Mouse (Mus musculus) CH12.LX (cell line): ENCODE measurements at regions not wholly inside any gene's neighbourhood (a gene's known extent, or its start where the extent isn't known, plus 50 kb on each side); places are given as distances from the start of the nearest gene placed in this dataset.

Source experiments
- DNase-seq: peaks from one replicate; pipeline ENCODE4 v3.0.0-alpha.2; 2013; ENCODE audit errors: extremely low read depth
- H3K27ac ChIP-seq: 2 replicates; pipeline ENCODE4 v1.5.1; 2012; ENCODE audit warnings: low read depth, mild to moderate bottlenecking, control low read depth, moderate library complexity; ENCODE audit not compliant: insufficient read depth
- H3K27me3 ChIP-seq: replicated peaks from 2 replicates; pipeline ENCODE3; 2012; ENCODE audit warnings: inconsistent platforms
- H3K36me3 ChIP-seq, 2 experiments: replicated peaks in 1 of 2; 2 replicates each; pipeline versions ENCODE3 to v1.6.1; 2012; ENCODE audit warnings: inconsistent platforms in 1 of 2, low read length in 1 of 2, mild to moderate bottlenecking in 1 of 2, mixed read lengths in 1 of 2, moderate library complexity in 1 of 2; ENCODE audit not compliant: control insufficient read depth in 1 of 2, insufficient read depth in 1 of 2
- H3K4me1 ChIP-seq, 2 experiments: 2 replicates each; pipeline ENCODE4 v1.6.1; 2012; ENCODE audit warnings: inconsistent platforms in 1 of 2, moderate library complexity in 1 of 2; ENCODE audit not compliant: insufficient read depth in 2 of 2, control insufficient read depth in 1 of 2
- H3K4me2 ChIP-seq: 2 replicates; pipeline ENCODE4 v1.6.1; 2012; ENCODE audit warnings: low read depth, mild to moderate bottlenecking, control low read depth; ENCODE audit not compliant: poor library complexity, insufficient read depth, severe bottlenecking
- H3K4me3 ChIP-seq, 3 experiments: fragments of 150-350 bp in 1 of 3; sonication (generic) in 1 of 3; replicated peaks in 1 of 3; 2 replicates each; pipeline versions ENCODE3 to v1.5.1; 2011 to 2012; ENCODE audit warnings: low read depth in 2 of 3, low read length in 2 of 3, mild to moderate bottlenecking in 2 of 3, moderate library complexity in 2 of 3, control low read depth in 1 of 3, improper control_type of control experiment in 1 of 3, inconsistent platforms in 1 of 3, mixed read lengths in 1 of 3; ENCODE audit not compliant: poor library complexity in 1 of 3
- H3K79me2 ChIP-seq: replicated peaks from 2 replicates; pipeline ENCODE4 v1.6.1; 2012; ENCODE audit warnings: mild to moderate bottlenecking, moderate library complexity; ENCODE audit not compliant: control insufficient read depth, poor library complexity, insufficient read depth, severe bottlenecking; ENCODE audit errors: extremely low read depth
- H3K9ac ChIP-seq: 2 replicates; pipeline ENCODE4 v1.6.1; 2012; ENCODE audit warnings: low read depth, mild to moderate bottlenecking, control low read depth, moderate library complexity; ENCODE audit not compliant: insufficient read depth
- H3K9me3 ChIP-seq: replicated peaks from 2 replicates; pipeline ENCODE3; 2012; ENCODE audit warnings: low read length, inconsistent platforms, mixed read lengths
- BHLHE40 ChIP-seq: IDR thresholded peaks from 2 replicates; pipeline ENCODE4 v1.6.1; 2011; ENCODE audit warnings: mild to moderate bottlenecking, low read depth, low read length, improper control_type of control experiment
- ETS1 ChIP-seq: conservative IDR thresholded peaks from 2 replicates; pipeline ENCODE4 v1.6.1; 2012; ENCODE audit warnings: low read depth, mild to moderate bottlenecking, inconsistent platforms, low read length, improper control_type of control experiment, moderate library complexity
- GABPA ChIP-seq: IDR thresholded peaks from 2 replicates; pipeline ENCODE4 v1.6.1; 2012; ENCODE audit warnings: low read depth, low read length, improper control_type of control experiment, inconsistent platforms; ENCODE audit not compliant: insufficient replicate concordance
- JUN ChIP-seq: IDR thresholded peaks from 2 replicates; pipeline ENCODE4 v1.6.1; 2011; ENCODE audit warnings: low read depth, mild to moderate bottlenecking, low read length, improper control_type of control experiment, moderate library complexity; ENCODE audit not compliant: insufficient read depth
- JUND ChIP-seq: conservative IDR thresholded peaks from 2 replicates; pipeline ENCODE4 v1.6.1; 2011; ENCODE audit warnings: low read depth, low read length, improper control_type of control experiment
- KAT2A ChIP-seq: IDR thresholded peaks from 2 replicates; pipeline ENCODE4 v1.6.1; 2012; ENCODE audit warnings: low read length, improper control_type of control experiment, inconsistent platforms; ENCODE audit not compliant: insufficient replicate concordance
- MAFK ChIP-seq: IDR thresholded peaks from 2 replicates; pipeline ENCODE4 v1.6.1; 2011; ENCODE audit warnings: low read length, improper control_type of control experiment; ENCODE audit not compliant: insufficient replicate concordance
- NELFE ChIP-seq: IDR thresholded peaks from 2 replicates; pipeline ENCODE4 v1.6.1; 2011; ENCODE audit warnings: low read depth, low read length, improper control_type of control experiment
- NRF1 ChIP-seq: IDR thresholded peaks from 2 replicates; pipeline ENCODE4 v1.6.1; 2014; ENCODE audit warnings: low read depth, mild to moderate bottlenecking, inconsistent platforms, low read length, improper control_type of control experiment, moderate library complexity
- PAX5 ChIP-seq: IDR thresholded peaks from 2 replicates; pipeline ENCODE4 v1.6.1; 2012; ENCODE audit warnings: low read length, inconsistent platforms, mixed read lengths
- POLR2AphosphoS2 ChIP-seq: IDR thresholded peaks from 2 replicates; pipeline ENCODE4 v1.6.1; 2011; ENCODE audit warnings: low read depth, low read length, improper control_type of control experiment
- RAD21 ChIP-seq: IDR thresholded peaks from 2 replicates; pipeline ENCODE4 v1.6.1; 2011; ENCODE audit warnings: low read depth, mild to moderate bottlenecking, low read length, improper control_type of control experiment, moderate library complexity
- TBP ChIP-seq: conservative IDR thresholded peaks from 2 replicates; pipeline ENCODE4 v1.6.1; 2011; ENCODE audit warnings: low read depth, low read length, improper control_type of control experiment
- USF1 ChIP-seq: IDR thresholded peaks from 2 replicates; pipeline ENCODE4 v1.6.1; 2014; ENCODE audit warnings: low read depth, mild to moderate bottlenecking, inconsistent platforms, low read length, improper control_type of control experiment
- ZC3H11A ChIP-seq: IDR thresholded peaks from 2 replicates; pipeline ENCODE4 v1.6.1; 2012; ENCODE audit warnings: low read depth, mild to moderate bottlenecking, inconsistent platforms, low read length, improper control_type of control experiment
- ZNF384 ChIP-seq: IDR thresholded peaks from 2 replicates; pipeline ENCODE4 v1.6.1; 2012; ENCODE audit warnings: low read depth, low read length, improper control_type of control experiment, inconsistent platforms
- dilution Hi-C: fragments of 300-500 bp; cut with MboI; formaldehyde crosslinking; loops from 2 replicates; pipeline ENCODE4 v1.14.3; 2020; ENCODE audit warnings: low sequenced_read_pairs; ENCODE audit not compliant: extremely low pct_unique_long_range_greater_than_20kb, extremely low pct_ligation_motif_present
- in situ Hi-C: fragments of 300-500 bp; cut with MboI; formaldehyde crosslinking; loops from 3 replicates; pipeline ENCODE4 v1.14.3; 2019; ENCODE audit warnings: low sequenced_read_pairs, low pct_ligation_motif_present, low pct_unique_long_range_greater_than_20kb, mixed read lengths

DNA sequence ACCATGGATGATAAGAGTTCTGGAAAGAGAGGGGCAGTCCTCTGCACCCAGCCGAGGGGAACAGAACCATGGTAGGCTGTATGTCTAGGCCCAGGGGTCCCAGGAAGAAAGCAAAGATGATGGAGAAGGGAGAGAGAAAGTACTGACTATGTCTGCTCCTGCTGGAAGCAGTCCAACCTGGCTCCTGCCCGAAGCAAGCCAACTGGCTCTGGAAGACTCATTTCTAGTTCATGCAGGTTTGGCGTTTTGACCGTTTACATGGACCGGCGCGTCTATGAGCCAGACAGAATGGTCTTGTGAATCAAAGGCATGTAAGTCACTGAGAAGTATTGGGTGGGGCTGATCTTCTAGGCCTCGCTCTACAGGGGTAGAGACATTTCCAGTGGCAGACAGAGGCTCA is 385.6 kb downstream of the Zfp536 start:
- Histone ChIP-seq H3K4me2 (no peak overlapping the region), H3K9me3 (peaks cover 84% of the 10 kb centered on the region)
- dilution Hi-C loops: no loop called here

DNA sequence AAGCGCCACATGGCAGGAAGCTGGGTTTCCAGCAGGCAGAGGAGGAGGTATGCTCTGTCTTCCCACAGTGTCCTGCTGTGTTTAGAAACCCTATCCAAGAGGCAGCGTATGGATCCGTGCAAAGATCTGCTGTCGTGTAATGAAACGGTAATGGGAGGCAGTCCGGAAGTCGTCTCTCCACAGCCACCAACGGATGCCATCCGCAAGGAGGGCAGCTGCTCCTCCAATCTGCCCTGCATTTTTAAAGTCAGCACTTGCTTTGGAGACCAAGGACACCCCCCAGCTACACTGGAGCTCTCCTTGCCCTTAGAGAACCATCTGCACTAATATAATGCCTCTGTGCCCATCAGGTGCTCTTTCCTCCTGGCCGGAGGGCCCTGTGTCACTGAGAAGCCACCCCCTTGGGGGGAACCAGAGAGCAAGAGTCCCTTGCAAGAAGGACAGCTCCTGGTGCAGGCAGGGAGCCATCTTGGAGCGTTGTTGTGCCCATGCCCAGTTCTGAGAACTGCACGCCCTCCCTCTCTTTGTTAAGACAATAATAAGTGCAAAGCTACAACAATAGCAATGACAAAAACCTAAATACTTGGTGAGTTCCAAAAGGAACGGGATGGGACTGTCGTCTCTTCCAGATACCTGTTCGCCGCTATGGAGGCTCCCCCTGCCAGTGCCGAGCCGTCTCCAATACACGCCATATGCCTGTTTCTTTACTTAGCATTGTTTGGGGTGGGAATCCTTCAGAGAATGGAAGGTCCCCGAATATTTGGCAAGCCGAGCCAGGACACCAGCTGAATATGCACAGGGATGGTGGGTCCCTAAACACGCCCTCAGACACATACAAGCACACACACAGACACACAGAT is 384.4 kb downstream of the Zfp536 start:
- H3K9me3 ChIP-seq: peaks cover 88% of the 10 kb centered on the region
- TF ChIP-seq JUN: no peak
- TF ChIP-seq TBP: no peak
- no peak for TF ChIP-seq ETS1
- TF ChIP-seq JUND: no peak
- no peak for TF ChIP-seq POLR2AphosphoS2
- no peak for TF ChIP-seq BHLHE40
- dilution Hi-C loops: no loop called here

More for the DNA sequence above, 385.6 kb downstream of the Zfp536 start:
- DNase-seq: no peak
- Histone ChIP-seq H3K27me3 (no peaks in the 10 kb centered on the region), H3K79me2 (no peaks in the 10 kb centered on the region), H3K4me1 (no peaks in the 10 kb centered on the region), H3K36me3 (no peaks in the 10 kb centered on the region), H3K4me3 (no peak overlapping the region), H3K9ac (no peak overlapping the region), H3K27ac (no peak overlapping the region)
- TF ChIP-seq NELFE (no peak), GABPA (no peak), RAD21 (no peak), ZNF384 (no peak)
- in situ Hi-C loops: no loop called here

GRCm38 (mm10) chr7:37389703-37390087 is 383.7 kb downstream of the Zfp536 start:
- no peak overlapping the region for H3K9ac ChIP-seq
- no peak overlapping the region for H3K4me3 ChIP-seq
- in situ Hi-C loops: no loop called here
- H3K9me3 ChIP-seq: peaks cover 93% of the 10 kb centered on the region
- dilution Hi-C loops: no loop called here
- TF ChIP-seq PAX5: no peak
- TF ChIP-seq USF1: no peak
- TF ChIP-seq MAFK: no peak
- TF ChIP-seq KAT2A: no peak
- no peak for TF ChIP-seq ZC3H11A
- no peak for TF ChIP-seq NRF1
- H3K36me3 ChIP-seq: no peaks in the 10 kb centered on the region
- DNase-seq: no peak
- no peaks in the 10 kb centered on the region for H3K4me1 ChIP-seq
- H3K4me2 ChIP-seq: no peak overlapping the region
- H3K79me2 ChIP-seq: no peaks in the 10 kb centered on the region
- no peak overlapping the region for H3K27ac ChIP-seq
- no peaks in the 10 kb centered on the region for H3K27me3 ChIP-seq

More for the DNA sequence above, 384.4 kb downstream of the Zfp536 start:
- Histone ChIP-seq H3K36me3 (no peaks in the 10 kb centered on the region), H3K4me2 (no peak overlapping the region), H3K27me3 (no peaks in the 10 kb centered on the region), H3K79me2 (no peaks in the 10 kb centered on the region), H3K9ac (no peak overlapping the region), H3K4me3 (no peak overlapping the region), H3K27ac (no peak overlapping the region), H3K4me1 (no peaks in the 10 kb centered on the region)
- no peak for DNase-seq
- in situ Hi-C loops: no loop called here
